Mouse (Mus musculus) megakaryocyte progenitor cell, adult 5-6 weeks (primary cell): ENCODE results near the gene Cyb561a3. TPM values are rescaled to one million over a fixed set of nuclear protein-coding genes. Genes with fewer than 3 reads are reported as not detected.

Experiments
- ATAC-seq: replicated peaks from 2 replicates; pipeline ENCODE4 v1.8.0; 2016; ENCODE audit warnings: mild to moderate bottlenecking, moderate TSS enrichment, inconsistent platforms; ENCODE audit not compliant: poor library complexity
- total RNA-seq, 2 experiments: library from RNA; stranded (forward) in 1 of 2; stranded (reverse) in 1 of 2; fragments of 157-497, 149-512 nt in 1 of 2; fragments of 200-1000 nt in 1 of 2; gene quantifications; 2 replicates each; pipeline versions ENCODE4 v1.2.3 to v1.2.4; 2015 to 2017

The Cyb561a3 gene
- total RNA-seq, 2 experiments from 2014 or later, result 27.5 to 28.8 TPM

DNA sequence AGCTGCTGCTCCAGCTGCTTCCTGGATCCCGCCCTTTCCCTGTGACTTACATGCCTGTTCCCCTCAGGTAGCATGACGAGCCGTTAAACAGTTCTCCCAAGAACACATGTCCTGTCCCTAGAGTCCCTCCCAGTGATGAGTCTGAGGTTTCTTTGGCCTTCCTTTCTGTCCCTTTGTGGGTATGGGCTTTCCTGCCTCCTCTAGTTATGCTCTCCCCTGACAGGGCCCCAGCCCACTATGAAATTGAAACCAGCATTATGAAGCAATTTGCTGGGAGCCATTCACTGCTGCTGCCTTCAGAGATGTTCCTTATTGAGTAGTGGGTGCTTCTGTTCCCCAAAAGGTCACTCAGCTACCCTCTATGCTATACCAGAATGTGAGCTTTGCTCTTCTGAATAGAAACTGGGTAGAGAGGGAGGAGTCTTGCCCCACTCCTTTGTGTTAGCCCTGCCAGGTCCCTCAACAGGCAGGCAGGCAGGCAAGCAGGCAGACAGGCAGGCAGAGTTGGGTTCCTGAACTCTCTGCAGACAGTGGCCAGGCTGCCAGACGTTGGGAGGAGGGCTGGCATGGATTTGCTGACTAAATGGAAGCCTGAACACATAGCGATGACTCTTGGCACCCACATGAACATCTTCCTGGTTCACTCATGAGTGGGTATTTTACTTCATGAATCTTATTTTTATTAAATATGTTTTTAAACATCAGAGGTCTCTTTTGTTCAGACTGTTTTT, 12.3 kb downstream of the Cyb561a3 start:
- peak; percentile 87 for ATAC-seq

DNA sequence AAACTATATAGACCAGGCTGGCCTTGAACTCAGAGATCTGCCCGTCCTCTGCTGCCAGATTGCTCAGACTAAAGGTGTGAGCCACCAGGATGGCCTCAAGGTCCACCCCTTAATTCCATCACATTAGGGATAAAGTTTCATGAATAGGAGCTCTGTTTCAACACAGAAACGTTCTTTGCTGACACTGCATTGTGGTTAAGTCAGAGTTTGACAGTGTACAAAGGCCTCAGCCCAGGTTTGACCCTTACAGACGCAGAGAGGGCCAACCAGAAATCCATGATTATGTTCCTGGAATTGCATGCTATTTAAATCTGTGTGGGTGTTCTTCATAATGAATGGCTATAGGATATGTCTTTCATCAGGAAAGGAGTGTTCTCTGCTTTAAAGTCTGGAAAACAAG, 13.3 kb downstream of the Cyb561a3 start:
- no peak for ATAC-seq

DNA sequence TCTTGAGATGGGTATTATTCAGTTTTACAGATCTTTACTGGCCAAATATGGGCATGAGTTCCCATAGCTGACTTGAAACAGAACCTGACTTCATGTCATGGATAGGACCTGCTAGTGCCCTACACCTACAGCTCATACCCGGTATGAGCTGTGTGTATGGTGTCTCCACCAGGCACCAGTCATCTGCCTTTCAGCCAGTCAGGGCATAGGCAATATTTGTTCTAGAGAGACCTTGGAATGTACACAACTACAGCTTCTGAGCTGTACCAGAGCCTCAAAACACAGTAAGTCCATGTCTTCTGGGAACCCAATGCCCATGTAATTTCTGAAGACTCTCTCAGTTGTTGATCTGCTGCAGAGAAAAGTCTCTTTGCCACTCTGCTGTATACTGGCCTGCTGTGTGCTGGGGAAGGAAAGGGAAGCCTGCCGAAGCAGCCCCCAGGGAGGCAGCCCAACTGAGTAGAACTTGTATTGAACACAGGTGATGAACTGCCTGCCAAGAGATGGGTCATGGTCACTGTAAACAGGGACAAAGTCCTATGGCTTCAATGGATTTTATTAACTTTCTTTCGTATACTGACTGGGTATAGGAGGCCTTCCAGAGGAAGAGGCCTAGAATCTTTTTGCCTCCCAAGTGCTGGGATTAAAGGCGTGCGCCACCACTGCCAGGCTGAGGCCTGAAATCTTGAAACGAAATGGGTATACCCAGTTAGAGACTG, 14.8 kb downstream of the Cyb561a3 start:
- ATAC-seq, result no peak

DNA sequence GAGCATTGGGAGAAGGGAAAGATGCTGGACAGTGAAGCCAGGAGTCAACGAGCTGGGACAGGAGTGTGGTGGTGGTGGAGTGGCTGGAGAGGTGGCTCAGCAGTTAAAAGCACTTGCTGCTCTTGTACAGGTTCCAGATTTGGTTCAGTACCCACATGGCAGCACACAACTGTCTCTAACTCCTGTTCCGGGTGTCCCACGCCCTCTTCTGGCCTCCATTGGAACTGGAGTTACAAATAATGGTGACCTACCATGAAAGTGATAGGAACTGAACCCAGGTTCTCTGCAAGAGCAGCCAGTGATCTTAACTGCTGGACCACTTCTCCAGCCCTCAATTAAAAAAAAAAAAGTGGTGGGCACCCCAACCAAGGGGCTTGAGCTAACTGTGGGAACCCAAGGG, 21.2 kb downstream of the Cyb561a3 start:
- peak; percentile 71 for ATAC-seq

DNA sequence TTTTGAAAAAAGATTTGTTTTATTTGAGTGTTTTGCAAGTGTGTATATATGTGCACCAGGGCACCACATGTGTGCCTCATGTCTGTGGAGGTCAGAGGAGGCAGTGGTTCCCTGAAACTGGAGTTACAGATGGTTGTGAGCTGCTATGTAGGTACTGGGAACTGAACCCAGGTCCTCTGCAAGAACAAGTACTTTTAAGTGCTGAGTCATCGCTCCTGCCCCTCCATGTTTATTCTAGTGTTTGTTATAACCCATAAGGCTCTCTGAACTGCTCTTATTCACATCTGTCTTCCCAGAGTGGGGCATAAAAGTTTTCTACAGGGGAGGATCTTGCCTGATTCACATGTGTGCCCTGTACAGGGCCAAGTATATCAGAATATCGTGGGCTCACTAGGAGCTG, 22.7 kb downstream of the Cyb561a3 start:
- no peak for ATAC-seq

DNA sequence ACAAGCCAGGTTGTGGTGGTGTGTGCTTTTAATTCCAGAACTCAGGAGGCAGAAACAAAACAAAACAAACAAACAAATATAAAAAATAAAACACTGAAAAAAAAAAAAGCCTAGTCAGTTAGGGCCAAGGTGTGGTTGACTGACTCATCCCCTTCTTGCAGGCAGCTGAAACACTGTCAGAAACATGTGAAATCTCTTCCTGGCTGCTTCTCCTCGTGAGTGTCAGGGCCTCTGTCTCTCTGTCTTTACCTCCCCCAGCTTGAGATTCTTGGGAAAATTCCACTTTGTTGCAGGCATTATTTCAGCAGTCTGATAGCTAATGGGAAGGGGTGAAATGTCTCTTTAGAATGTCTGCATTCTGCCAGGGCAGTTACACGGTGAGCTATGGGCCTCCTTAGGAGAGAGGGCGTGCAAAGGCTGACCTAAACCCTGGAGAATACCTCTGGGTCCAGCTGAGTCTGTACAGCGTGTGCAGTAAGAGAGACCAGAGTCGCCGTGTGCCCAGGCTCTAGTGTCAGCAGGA, 25.3 kb downstream of the Cyb561a3 start:
- ATAC-seq, result 0 out of 2 replicates have a peak, but pooled peaks have one; percentile 1

DNA sequence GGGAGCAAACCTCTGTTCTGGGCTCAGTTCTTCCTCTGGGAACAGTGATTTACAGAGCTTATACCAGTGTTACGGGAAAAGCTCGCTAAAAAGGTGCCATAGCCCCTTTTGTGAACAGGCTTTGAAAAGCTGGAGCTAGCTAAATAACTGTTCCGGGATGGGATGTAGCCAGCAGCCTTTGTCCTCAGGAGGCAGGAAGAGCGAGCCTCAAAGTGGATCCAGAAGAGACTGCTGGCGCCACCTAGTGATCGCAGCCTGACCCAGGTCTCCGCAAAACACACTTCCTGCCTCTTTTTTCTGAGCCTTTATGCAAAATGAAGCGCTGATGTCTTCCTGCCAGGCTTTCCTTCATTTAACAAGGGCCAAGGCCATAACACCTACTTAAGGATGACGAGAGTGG, 25.8 kb downstream of the Cyb561a3 start:
- peak; percentile 59 for ATAC-seq

DNA sequence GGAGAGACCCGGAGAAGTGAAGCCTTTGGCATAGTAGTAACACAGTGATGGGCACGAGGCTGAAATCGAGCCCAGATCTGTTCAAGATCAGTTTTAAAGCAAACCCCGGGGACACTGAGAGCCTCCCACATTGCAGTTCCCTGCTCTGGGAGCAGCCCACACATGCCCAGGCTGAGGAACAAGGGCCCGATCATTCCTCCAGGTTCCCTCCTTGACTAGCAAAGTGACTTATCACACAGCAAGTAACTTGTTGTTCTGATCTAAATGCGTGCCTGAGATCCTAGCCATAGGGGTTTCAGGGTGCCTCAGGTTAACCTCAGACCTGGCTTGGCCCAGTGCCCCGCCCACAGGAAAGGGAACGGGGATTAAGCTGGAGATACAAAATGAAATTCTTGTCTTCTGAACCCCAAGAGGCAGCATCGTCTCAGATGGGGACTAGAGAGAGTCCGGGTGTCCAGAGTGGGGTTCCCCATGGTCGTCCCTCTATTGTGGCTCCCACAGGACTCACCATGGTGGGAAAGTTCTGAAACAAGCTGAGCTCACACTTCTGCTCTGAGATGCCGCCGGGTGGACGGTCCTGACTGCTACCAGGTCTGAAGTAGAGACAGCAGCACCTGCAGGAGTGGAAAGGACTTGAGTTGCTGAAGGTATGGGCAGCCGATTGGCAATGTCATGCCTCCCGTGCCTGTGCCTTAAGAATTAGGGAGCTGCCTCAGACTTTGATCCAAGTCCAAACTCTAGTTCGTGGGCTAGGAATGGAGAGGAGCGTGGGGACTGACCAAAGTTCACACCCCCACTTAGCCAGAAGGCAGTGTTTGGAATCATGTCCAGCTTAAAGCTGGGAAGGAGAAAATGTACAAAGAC, 26.9 kb downstream of the Cyb561a3 start:
- ATAC-seq, result no peak

DNA sequence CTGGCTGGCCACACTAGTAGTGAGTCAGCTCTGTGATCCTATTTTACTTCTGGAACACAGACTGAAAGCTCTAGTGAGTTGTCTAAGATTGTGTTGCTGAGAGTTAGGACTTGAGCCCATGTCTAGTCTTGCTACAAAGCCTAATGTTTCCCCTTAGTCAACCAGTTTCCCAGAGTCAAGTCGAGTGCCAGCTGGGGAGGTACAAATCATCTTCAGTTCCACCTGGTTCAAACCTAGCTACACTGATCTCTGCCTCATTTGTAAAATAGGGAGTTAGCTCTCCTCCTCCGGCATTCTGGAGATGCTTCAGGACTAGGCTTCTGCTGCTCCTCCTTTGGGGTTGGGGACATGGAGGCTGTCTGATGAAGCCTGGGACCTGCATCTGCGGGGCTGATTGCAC, 27.6 kb downstream of the Cyb561a3 start:
- ATAC-seq, result no peak

DNA sequence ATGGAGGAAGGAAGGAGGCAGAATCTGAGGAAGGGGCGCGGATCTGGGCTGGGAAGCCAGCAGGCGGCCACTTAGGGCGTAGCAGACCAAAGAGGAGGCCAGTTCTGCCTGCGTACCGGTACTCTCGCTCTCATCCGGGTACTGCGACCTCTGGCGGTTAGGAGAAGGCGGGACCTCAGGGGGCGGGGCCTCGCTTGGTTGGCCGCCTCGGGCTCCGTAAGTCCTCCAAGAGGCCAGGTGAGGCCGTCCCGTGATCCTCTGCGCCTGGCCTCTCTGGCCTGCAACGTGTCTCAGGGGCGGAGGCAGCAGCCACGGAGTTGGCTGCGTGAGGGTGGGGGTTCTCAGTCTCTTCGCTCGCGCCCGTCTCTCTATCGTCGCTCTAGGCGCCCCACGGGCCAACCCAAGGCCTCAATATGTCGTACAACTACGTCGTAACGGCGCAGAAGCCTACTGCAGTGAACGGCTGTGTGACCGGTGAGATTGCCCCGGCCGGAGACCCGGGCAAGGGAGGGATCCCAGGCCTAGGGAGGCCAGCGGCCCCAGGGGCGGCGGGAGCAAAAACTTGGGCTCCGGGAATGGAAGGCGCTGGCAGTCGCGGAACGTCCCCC, 28.4 kb downstream of the Cyb561a3 start, which contains the start of the genes Ddb1 and Tkfc:
Gene Ddb1 (plus strand): TSS at position 35 of the 608 bp plus-strand sequence.
Gene Tkfc (minus strand): TSS at position 362 of the 608 bp plus-strand sequence.
- ATAC-seq, result peak; percentile 92

DNA sequence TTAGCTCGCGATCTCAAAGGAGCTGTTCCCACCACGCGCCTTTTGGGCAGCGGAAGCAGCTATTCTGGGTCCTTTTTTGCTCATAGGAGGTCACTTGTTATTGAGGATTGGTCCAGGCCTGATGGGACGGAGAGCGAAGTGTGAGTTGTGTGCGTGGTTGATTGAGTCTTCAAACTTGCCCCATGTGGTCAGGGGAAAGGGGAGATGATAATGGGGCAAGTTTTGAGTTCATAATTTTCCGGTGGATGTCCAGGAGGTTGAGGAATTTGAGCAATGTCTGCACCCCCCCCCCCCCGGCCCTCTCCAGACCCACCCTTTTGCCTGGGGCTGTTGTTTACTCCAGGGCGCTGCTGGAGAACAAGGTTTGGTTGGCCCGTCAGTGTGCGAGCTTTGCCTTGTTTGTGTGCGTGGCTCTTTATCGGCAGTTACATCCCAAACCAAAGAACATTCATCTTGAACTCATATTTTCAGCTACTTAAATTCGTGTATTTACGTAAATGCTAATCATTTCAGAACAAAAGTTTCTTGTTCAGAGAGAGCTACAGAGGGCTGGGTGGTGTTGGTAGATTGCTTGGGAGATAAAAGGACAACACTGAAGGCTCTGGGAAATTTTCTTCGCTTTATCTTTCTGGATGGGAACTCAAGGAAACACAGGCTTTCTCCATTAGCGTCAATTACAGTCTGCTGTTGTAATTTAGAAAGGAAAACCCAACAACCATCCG, 29.1 kb downstream of the Cyb561a3 start:
- ATAC-seq, result no peak

DNA sequence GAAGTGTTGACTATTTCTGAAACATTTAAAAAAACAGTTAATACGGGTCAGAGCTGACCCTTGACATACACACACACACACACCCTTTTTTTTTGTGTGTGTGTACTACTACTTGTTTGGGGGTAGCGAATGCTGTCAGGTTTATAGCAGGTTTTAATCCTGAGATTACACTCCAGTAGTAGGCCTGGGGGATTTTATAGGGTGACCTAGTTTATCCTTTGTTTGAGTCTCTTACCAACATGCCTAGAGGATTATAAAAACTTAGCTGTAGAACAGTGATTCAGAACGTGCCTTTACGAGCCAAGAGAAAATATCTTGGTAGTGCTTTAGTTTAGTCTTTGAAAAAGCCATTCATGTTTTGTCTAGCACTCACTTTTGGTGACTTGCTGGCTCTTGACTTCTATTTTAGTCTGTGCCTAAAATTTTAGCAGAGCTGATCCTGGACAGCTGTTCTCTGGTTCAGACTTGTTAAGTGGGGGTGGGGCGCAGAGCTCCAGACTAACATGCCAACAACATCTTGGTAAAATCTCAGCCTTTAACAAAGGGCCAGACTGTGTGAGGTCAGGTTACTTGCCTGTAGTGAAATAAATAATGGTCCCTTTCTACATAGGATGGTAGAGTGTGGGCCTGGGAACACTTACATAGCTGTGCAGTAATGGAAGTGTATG, 31.7 kb downstream of the Cyb561a3 start:
- ATAC-seq, result no peak

DNA sequence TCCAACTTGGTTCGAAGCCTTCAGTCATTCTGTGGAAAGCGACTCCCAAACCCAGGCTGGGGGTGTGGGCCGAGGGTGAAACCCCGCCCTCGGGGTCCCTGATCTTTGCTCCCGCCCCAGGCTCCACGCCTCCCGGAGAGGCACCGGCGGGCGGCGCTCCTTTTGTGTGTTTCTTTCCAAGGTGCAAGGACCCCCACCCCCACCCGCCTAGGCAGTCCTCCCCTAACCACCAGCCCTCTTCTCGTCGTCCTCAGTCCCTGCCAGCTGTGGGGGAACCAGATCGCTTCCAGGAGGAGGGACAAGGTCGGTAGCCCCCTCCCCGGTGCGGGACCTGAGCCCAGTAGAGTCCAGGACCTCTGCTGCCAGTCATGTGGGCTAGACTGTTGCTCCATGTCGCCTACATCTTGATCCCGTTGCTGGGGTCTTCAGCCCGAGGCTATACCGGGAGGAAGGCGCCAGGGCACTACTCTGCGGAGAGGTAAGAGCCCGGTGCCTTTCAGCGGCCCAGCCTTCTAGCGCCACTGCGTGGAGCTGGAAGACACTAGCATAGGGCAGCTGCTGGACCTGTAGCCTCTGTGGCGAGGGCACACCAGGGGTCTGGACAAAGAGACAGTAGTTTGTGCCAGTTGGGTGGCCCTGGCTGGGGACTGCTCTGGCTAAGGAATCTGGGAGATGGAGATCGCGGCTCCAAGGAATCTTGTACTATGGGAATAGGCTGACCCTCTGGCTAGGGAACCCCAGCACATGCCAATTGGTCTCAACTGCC, 57.3 kb downstream of the Cyb561a3 start, which contains the start of gene Vwce:
Gene Vwce (plus strand): TSS at position 108 of the 766 bp plus-strand sequence.
- peak; percentile 76 for ATAC-seq

DNA sequence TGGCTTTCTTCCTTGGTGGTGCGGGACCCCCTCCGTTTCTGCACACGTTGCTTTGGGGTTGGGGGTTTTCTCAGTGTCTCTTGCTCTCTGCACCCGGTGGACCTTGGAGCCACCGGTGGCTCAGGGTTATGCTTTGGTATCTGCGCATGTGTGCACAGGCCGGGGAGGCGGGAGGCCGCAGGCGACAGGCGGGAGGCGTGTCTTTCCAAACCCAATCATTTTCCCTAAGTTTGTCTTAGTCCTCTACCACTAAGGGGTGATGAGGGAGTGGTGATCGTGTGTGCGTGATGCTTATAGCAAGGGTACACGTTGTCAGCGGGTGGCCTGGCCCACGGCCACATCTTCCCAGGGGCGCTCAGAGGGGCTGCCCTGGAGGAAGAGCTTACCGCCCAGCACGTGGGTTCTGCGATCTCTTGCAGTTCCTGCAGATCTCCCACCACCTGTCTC, 57.9 kb downstream of the Cyb561a3 start:
- ATAC-seq, result peak; percentile 77

DNA sequence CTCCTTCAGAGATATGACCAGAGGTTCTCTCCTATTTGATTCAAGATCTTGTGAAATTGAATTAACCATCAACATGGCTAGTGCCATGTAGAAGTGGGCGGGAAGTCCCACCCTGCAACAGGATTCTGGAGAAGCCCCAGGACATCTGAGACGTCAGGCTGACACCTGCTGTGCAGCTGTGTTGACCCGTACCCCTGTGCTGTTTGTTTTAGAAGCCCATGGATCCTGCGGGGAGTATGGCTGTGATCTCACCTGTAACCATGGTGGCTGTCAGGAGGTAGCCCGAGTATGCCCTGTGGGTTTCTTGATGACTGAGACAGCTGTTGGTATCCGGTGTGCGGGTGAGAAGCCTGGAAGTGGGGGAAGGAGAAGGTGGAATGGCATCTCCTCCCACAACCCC, 60.9 kb downstream of the Cyb561a3 start:
- ATAC-seq, result no peak

DNA sequence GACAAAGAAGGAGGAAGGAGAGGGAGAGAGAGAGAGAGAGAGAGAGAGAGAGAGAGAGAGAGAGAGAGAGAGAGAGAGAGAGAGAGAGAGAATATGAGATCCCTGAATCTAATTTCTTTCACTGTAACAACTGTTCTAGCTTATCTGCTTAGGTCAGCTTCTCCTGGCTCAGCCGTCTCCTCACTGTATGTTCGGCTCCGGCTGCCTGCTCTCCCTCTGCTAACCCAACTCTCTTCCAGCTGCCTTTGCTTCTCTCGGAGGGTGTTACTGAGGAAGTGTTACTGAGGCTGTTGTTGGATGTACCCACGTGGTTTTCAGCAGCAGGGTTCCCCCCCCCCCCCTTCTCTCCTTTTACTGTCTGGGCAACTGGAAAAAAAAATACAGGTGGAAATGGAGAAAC, 63.1 kb downstream of the Cyb561a3 start:
- ATAC-seq, result peak; percentile 89

DNA sequence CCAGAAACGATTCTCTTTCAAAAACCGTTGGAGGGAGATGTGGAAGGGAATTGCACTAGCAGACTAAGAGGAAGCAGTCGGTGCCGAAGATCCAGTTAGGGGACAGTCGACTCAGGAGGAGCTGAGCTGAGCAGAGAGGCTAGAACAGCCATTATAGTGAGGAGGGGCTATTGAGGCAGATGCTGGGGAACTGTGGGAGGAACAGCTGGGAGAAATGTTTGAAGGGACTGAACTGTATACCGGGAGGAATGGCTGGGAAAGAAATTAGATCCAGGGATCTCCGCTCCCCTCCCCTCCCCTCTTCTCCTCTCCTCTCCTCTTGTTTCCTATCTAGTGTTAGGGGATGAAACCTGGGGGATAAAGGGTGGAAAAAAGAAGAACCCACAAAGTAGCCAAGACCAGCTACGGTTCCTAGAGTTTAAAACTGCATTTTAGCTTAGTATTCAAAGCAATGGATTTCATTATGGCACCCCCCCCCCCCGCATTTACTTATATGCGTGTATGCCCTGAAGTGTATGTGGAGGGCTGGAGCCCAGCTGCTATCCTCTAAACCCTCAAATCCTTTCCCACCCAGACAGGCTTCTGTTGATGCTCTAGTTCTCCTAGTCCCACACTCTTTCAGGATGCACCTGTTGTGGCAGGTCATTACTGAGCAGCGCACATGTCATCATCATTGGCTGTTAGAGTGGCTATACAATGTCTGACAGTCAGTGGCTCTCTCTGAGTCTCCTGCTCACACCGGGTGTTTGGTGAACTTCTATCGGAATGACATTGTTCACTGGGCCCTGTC, 63.8 kb downstream of the Cyb561a3 start:
- no peak for ATAC-seq
